Mouse (Mus musculus): ENCODE measurements around the gene Olfr693.
"Not testable (repeated sequence)": the region's sequence is repeated elsewhere in the genome, so short reads cannot be mapped to it uniquely, and the experiment has no call there.

Olfr693 gene

DNA sequence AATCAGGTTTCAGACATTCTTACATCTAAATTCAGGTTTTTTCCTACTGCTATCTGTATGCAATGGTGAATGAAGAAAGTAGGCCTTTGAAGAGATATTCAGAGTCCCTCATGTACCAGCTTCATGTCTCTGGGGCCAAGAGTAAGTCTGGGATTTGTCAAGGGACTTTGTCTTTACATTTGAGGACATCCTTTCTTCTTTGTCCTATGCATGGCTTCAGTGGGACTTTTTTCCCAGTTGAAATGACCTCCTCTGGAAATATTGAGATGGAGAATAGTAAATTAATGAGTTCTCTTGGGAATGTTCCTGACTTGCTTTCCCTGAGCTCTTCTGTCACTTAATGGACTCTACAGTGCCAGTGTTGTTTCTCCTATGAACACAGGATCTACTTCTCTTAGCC lies at the start of gene Olfr693:
TSS of gene Olfr693 (minus strand) at position 101 of the 400 bp plus-strand sequence.
- DNase-seq (ENCODE audit: low spot score): no peak

DNA sequence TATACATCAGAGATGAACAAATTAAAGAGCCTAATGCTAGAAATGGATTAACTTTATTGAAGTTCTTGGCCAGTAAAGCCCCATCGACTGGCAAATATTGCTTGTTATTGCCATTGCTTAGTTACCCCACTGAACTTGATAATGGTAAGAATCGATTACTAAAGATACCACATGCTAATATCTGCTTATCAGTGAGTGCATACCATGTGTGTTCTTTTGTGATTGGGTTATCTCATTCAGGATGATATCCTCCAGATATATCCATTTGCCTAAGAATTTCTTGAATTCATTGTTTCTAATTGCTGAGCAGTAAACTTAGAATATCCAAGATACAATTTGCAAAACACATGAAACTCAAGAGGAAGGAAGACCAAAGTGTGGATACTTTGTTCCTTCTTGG lies 45.3 kb upstream of the Olfr693 start:
- not testable (repeated sequence) for DNase-seq (ENCODE audit: low spot score)

DNA sequence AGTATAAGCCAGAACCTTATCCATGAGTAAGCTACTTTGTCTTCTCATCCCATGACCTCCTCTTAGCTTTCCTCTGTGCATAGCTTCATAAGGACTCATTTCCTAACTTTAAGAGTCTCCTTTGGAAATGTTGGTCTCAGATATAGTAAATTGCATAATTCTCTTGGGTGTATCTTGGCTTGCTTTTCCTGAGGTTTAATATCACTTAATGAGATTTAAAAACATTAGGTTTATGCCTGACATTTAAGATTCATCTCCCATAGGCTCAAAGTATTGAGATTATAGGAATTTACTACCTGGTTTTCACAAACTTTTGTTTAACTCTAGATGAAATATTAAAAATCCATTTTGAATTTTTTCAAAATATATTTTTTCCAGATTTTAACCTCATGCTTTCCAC lies 35.9 kb upstream of the Olfr693 start, which contains the start of gene Olfr695:
TSS of gene Olfr695 (minus strand) at position 101 of the 400 bp plus-strand sequence.
- DNase-seq (ENCODE audit: low spot score): no peak

DNA sequence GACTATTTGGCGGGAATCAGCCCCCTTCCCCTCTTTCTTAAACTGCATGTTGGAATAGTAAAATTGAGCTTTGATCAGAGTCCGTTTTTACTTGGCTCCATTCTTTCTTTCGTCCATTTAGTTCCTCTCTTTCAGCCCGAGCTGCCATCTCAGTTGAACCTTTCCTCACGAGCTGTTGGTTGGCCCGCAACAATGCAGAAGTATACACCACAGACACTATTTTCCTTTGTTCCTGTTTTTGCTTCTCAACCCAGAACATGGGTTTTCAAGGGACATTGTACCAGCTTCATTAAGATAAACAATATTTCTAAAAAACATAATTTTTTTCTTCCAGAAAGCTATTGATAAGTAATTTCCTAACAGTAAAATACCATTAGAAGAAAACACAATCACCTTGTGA lies 31.1 kb upstream of the Olfr693 start:
- no peak for DNase-seq (ENCODE audit: low spot score)

DNA sequence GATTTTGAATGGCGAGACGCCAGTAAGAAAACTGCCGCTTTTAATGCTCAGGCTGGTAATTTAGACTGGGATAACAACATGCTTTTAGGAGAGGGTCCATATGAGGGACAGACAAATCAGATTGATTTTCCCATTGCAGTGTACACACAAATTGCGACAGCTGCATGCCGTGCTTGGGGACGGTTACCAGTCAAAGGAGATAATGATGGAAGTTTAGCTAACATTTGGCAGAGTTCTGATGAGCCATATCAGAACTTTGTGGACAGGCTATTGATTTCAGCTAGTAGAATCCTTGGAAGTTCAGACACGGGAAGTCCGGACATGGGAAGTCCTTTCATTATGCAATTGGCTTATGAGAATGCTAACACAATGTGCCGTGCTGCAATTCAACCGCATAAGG lies 27.3 kb upstream of the Olfr693 start:
- DNase-seq (ENCODE audit: low spot score): not testable (repeated sequence)

DNA sequence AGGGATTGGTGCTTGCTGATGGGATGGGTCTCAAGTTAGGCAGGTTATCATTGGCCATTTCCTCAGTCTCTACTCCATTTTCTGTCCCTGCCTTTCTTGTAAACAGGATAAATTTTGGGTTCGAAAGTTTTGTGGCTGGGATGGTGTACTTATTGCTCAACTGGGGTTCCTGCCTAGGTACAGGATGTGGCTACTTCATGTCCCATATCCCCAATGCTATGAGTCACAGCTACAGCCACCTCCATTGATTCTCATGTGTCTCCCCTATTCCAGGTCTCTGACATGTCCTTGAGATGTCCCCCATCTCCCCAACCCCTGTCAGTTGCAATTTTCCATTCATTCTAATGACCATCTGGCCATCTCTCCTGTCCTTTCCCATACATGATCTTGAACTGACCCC lies 16.5 kb upstream of the Olfr693 start:
- DNase-seq (ENCODE audit: low spot score): no peak

DNA sequence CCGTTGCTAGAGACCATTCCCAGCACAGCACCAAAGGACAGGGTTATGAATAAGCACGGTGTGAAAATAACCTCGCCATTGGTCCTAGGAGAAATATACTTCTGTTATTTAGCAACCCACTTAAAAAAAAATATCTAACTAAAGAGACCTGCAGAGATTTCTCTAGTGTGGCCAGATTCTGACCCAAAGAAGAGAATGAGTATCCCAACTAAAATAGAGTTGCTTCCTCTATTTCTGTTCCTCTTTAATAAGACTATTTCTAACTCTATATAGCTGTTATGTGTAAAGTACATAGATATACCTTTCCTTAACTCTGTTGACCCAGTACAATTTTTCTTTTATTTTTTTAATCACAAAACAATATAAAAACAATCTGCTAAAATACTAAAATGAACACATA lies 12.6 kb upstream of the Olfr693 start:
- DNase-seq (ENCODE audit: low spot score): no peak

DNA sequence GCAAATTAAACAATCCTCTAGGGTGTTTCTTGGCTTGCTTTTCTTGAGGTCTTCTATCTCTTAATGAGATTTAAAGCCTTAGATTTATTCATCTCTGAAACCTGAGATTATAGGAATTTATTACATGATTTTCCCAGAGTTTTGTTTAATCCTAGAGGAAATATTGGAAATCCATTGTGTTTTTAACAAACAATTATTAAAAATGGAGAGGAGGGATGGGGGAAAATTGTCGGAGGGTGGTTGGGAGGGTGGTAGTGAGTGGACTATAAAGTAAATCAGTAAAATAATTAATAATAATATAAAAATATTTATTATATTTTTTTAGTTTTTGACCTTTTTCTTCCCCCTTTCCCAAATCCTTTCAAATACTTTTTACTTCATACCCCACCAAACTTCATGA lies 11.3 kb upstream of the Olfr693 start, which contains the start of gene Olfr694:
TSS of gene Olfr694 (minus strand) at position 101 of the 400 bp plus-strand sequence.
- no peak for DNase-seq (ENCODE audit: low spot score)

DNA sequence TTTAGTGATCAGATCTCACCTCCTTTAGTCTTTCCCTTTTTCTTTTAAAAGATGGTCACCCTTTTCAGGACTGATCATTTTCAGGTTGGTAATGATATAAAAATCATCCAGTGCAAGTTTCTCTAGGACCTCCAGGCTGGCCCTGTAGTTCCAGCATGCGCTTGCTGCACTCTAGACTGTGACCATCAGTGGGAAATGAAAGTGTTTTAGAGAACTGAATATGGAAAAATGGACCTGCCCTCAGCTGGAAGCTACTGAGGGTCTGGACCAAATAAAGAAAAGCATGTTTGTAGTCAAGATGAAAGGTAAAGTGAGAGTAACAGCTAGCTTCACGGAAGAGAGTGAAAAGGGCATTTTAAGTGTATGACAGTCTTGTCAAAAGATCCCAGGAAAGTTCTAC lies 5.0 kb upstream of the Olfr693 start:
- no peak for DNase-seq (ENCODE audit: low spot score)

DNA sequence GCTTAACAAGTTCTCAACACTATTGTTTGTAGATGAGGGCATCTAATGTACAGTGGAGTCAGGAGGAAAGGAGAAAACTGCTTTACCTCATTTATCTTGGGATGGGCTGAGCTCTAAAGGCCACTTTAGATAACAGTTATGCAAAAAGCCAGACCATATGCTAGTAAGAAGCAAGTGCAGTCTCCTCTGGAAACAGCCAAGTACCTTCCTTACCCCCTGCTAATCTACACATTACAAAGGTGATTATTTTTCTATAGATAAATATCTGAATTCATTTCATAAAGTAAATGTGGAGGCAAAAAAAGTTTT lies 28.1 kb downstream of the Olfr693 start:
- no peak for DNase-seq (ENCODE audit: low spot score)

DNA sequence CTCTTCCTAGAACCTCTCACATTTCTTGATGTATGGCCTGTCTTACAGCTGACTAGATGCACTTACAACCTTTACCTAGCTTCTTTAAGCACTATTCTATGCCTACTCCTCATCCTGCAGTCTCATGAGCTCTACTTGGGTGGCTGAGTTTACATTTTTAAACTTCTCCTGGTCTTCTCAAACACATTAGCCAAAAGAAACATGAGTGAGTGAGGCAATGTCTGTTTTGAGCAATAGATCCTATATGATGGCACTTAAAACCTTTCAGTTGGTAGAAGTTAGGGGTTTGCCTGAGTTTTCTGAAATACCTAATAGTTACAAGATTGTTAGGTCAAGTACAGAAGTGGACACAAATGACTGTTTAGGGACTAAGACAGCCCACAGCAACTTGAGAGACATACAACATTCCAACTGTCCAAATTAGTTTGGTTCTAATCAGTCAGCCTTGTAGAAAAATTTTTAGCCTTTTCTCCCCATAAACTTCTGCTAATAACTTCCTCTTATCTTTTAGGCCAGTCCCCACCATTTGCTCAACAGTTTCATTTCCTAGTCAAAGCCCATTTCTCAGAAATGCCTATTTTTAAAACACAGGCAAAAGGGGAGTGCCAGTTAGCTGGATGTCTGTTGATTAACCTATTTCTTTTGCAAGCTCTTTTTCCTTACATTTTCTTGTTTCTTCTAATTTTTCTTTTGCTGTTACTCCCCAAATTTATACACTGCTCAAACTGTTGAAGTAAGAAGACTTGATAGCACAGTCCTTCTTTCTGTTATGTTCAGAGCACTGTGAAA lies 28.6 kb downstream of the Olfr693 start:
- DNase-seq (ENCODE audit: low spot score): no peak

DNA sequence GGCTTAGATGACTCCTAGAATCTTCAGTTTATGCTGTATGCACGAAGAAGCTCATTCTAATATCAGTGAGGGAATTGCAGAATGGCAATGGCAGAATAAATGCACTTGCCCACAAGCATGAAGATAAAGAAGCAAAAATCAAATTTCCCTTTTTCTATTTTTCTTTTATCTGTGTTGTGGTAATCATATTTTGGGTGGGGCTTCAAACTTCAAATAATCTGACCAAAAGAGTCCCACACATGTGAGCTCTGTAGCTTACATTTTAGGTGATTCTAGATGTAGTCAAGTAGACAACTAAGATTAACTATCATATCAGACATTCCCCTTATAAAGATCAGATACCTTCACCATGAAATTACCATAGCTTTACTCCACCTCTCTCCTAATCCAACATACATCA lies 30.6 kb downstream of the Olfr693 start:
- DNase-seq (ENCODE audit: low spot score): no peak

DNA sequence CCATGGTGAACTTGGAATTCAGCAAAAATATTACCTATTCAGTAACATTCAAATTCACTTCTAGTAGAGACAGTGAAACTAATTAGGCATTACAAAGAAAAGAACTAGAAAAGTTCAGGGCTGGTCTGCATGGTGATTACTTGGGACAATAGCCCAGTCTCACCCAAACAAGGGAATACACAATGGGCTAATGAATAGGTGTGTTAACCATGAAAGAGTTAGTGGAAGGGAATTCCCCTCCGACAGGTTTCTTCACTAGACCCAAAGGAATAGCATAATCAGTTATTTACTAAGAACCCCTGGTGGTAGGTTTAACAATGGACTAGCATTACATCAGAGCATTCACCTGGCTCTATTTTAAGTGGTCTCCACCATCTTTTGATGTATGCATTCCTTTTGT lies 35.1 kb downstream of the Olfr693 start:
- no peak for DNase-seq (ENCODE audit: low spot score)

DNA sequence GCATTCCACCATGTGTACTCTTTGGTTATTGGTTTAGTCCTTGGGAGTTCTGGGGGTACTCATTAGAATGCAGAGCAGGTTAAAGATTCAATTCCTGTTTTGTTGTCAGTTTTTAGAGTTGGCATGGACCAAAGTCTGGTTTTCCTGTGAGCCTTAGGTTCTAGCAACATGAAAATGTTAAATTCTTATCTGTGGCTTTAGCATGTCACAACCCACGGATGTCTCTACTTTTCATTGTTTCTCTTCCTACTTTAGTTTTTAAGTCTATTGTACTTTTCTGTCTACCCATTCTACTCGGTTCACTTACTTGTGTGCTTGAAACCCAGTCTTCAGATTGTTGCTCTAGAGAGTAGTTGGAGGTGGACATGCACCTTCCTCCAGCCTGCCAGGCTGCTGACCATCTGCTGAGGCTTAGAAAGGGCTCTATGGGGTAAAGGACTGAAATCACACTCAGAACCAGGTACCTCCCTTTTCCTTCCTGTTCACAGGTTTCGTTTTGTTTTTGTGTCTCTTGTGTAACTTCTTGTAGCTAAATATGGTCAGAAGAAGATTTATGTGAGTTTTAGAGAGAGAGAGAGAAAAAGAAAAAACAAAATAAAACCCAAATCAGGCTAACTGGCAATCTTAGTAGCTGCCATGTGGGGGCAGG lies 36.0 kb downstream of the Olfr693 start:
- no peak for DNase-seq (ENCODE audit: low spot score)

DNA sequence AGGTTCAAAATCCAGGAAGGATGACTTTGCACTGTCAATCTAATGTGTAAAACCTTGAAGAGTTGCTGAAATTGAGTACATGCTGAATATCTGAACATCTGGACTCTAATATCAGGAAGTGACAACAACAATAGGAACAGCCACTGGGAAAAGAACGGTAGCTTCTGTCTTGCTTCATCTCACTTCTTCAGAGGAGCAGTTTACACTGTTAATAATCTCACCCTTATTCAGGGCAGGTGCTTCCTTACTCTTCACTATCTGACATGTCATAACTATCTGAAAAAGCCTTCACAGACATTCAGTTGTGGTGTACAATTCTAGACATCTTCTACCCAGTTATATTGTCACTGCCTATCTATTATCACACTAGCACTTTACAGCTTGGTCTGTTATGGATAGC lies 39.5 kb downstream of the Olfr693 start:
- DNase-seq (ENCODE audit: low spot score): no peak

DNA sequence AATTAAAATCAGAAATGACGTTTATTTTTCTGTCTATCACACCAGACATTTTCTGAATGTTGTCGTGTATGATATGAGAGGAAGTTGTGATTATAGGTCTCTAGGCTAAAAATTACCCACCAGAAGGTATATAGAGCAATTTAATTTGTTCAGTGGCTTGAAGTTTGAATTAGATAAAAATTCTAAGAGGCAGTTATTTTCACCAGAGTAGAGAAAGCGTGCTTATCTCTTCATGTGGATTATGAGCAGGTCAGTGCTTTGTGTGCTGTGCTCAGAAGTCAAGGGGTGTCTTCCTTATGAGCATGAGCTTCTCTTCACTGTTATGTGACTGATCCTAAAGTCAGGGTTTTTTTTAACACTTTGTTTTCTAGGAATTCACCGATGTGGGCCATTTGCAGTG lies 44.8 kb downstream of the Olfr693 start:
- DNase-seq (ENCODE audit: low spot score): no peak

All from layer of hippocampus, adult 9-10 months (tissue).